Mouse (Mus musculus): Measurements from ENCODE around the gene Slc28a3. TPM values are rescaled to one million over a fixed set of nuclear protein-coding genes. Genes with fewer than 3 reads are reported as not detected.

Gene Slc28a3
- polyA plus RNA-seq, 1 experiment from 2014 or later: not detected

DNA sequence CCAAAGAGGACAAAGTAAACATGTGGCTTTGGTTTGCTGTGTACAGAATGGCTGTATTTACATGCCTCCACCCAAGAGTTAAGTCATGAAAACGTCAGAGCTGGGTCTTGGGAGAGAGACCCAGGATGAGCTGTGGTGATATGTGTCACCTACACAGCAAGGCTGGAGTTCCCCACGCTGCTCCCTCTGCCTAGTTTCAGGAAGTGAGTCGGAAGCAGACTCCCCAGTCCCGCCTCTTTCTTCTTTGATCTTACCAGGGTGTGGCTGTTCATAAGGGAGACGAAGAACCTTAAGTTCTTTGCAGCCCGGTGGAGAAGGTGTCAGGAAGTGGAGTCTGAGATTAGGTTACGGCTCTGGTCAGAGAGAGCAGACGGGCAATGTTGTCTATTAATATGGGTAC, 12.0 kb upstream of the Slc28a3 start:
- H3K9ac ChIP-seq (replicated peaks; ENCODE audit: low read length): no peak overlapping the region
- H3K4me2 ChIP-seq (replicated peaks; ENCODE audit: low read depth, low read length): no peak overlapping the region
- no peak for ATAC-seq (ENCODE audit: low FRiP score, low TSS enrichment)
- H3K4me1 ChIP-seq (ENCODE audit: insufficient read depth, low read length): 0 out of 2 replicates have a peak, but pooled peaks cover 2% of the 10 kb centered on the region
- H3K36me3 ChIP-seq (ENCODE audit: insufficient read depth, low read length): no peaks in the 10 kb centered on the region
- no peak overlapping the region for H3K4me3 ChIP-seq (ENCODE audit: low read length)
- H3K9me3 ChIP-seq (ENCODE audit: low read length): no peaks in the 10 kb centered on the region
- no peak overlapping the region for H3K27ac ChIP-seq (ENCODE audit: low read length)
- 8% methylated on average over 8 of the region's 8 CpGs for WGBS
- no peaks in the 10 kb centered on the region for H3K27me3 ChIP-seq (ENCODE audit: insufficient read depth, low read length)

DNA sequence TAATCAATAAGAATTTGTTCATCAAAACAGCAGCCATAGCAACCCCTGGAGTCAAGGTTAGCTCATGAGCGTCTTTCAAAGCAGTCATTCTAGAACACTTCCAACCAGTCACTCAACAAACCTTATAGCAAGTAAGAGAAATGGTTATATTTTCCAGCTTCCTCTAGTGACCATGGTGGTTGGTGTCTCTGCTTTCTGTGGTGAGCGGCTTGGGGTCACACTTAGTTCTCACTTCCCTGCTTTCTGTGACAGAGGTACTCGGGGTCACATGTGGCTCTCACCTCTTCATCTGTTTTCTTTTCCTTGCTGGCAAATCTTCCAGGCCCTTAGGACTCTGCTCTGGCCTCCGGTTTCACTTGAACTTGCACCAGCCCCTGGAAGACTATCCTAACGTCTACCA, 8.6 kb upstream of the Slc28a3 start:
- 74% methylated on average over 5 of the region's 5 CpGs for WGBS
- Histone ChIP-seq H3K4me1 (ENCODE audit: insufficient read depth, low read length) (0 out of 2 replicates have a peak, but pooled peaks cover 2% of the 10 kb centered on the region), H3K36me3 (ENCODE audit: insufficient read depth, low read length) (no peaks in the 10 kb centered on the region), H3K4me2 (replicated peaks; ENCODE audit: low read depth, low read length) (no peak overlapping the region), H3K4me3 (ENCODE audit: low read length) (no peak overlapping the region), H3K27ac (ENCODE audit: low read length) (no peak overlapping the region), H3K9ac (replicated peaks; ENCODE audit: low read length) (no peak overlapping the region), H3K9me3 (ENCODE audit: low read length) (no peaks in the 10 kb centered on the region), H3K27me3 (ENCODE audit: insufficient read depth, low read length) (no peaks in the 10 kb centered on the region)
- ATAC-seq (ENCODE audit: low FRiP score, low TSS enrichment): no peak

DNA sequence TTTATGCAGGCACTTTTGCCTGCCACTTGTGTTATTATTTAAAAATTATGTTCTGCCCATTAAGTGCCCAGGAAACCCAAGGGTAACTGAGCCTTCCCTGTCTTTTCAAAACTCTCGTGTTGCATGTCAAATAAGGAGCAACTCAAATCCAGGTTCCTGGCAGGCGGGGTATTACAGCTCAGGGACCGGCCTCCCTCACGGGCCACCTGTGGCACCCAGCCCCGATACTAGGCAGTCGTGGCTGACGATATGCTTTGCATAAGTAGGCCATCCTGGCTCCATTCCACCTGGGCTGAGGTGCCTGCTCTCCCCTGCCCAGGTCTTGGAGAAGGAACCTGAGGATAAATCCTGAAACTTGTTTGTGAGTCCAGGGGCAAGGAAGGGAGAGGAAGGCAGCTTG, 618 bp downstream of the Slc28a3 start:
- Histone ChIP-seq H3K4me3 (ENCODE audit: low read length) (no peak overlapping the region), H3K4me2 (replicated peaks; ENCODE audit: low read depth, low read length) (no peak overlapping the region; the same call in 1 of the 2 replicates), H3K4me1 (ENCODE audit: insufficient read depth, low read length) (0 out of 2 replicates have a peak, but pooled peaks cover 11% of the 10 kb centered on the region), H3K36me3 (ENCODE audit: insufficient read depth, low read length) (no peaks in the 10 kb centered on the region), H3K27me3 (ENCODE audit: insufficient read depth, low read length) (peaks cover 5% of the 10 kb centered on the region; the same call in 1 of the 2 replicates), H3K9ac (replicated peaks; ENCODE audit: low read length) (no peak overlapping the region), H3K27ac (ENCODE audit: low read length) (no peak overlapping the region), H3K9me3 (ENCODE audit: low read length) (no peaks in the 10 kb centered on the region)
- 7% methylated on average over 7 of the region's 7 CpGs for WGBS
- ATAC-seq (ENCODE audit: low FRiP score, low TSS enrichment): no peak

DNA sequence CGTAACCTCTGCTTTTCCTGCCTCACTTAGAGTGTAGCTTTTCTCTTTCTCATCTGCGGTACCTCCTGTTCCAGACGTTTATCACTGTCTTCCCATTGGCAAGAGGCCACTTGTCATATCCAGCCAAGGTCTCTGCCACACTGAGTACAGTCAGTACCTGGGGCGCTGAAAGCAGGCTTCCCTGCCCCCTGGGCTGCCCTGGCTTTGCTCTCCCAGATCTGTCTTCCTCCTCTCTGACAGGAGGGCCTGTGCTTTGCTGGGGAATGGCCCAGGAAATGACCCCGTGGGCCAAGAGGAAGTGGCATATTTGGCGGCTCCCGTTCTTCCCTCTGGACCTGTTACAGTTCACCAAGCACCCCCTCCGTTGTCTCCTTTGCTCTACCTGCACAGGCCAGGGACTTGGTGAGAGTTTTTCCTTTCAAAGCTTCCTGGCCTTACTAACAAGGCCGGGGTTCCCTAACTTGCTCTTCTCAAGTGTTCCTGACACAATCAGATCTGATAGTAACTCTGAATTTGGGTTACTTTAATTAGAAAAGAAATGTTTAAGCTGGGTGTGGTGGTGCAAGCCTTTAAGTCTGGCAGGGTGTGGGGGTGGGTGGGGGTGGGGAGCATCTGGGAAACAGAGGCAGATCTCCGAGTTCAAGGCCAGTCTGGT, 9.3 kb downstream of the Slc28a3 start:
- no peaks in the 10 kb centered on the region for H3K27me3 ChIP-seq (ENCODE audit: insufficient read depth, low read length)
- no peak for ATAC-seq (ENCODE audit: low FRiP score, low TSS enrichment)
- H3K9ac ChIP-seq (replicated peaks; ENCODE audit: low read length): no peak overlapping the region
- WGBS: 39% methylated on average over 10 of the region's 10 CpGs
- peaks cover 6% of the 10 kb centered on the region for H3K4me1 ChIP-seq (ENCODE audit: insufficient read depth, low read length)
- H3K4me2 ChIP-seq (replicated peaks; ENCODE audit: low read depth, low read length): no peak overlapping the region
- H3K9me3 ChIP-seq (ENCODE audit: low read length): no peaks in the 10 kb centered on the region
- no peaks in the 10 kb centered on the region for H3K36me3 ChIP-seq (ENCODE audit: insufficient read depth, low read length)
- no peak overlapping the region for H3K4me3 ChIP-seq (ENCODE audit: low read length)
- no peak overlapping the region for H3K27ac ChIP-seq (ENCODE audit: low read length)

DNA sequence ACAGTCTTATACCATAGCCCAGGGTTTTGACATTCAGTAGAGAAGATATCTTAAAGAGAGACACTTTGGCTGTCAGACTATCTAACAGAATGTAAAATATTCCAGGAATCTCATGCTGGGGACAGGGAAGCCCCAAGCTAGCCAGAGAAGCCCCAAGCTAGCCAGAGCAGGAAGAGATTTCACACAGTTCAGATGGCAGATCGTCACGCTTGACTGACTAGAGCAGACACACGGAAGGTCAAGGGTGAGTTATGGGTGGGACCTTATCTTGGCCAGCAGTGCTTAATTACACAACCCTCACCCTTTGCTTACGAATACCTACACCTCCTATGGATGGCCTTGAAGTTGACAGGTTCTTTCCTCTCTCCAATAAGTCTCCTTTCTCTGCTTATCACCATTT, 12.1 kb downstream of the Slc28a3 start:
- no peak overlapping the region for H3K27ac ChIP-seq (ENCODE audit: low read length)
- H3K4me2 ChIP-seq (replicated peaks; ENCODE audit: low read depth, low read length): no peak overlapping the region
- no peak overlapping the region for H3K4me3 ChIP-seq (ENCODE audit: low read length)
- H3K36me3 ChIP-seq (ENCODE audit: insufficient read depth, low read length): no peaks in the 10 kb centered on the region
- ATAC-seq (ENCODE audit: low FRiP score, low TSS enrichment): no peak
- H3K9ac ChIP-seq (replicated peaks; ENCODE audit: low read length): no peak overlapping the region
- WGBS: 44% methylated on average over 4 of the region's 4 CpGs
- no peaks in the 10 kb centered on the region for H3K27me3 ChIP-seq (ENCODE audit: insufficient read depth, low read length)
- peaks cover 6% of the 10 kb centered on the region for H3K4me1 ChIP-seq (ENCODE audit: insufficient read depth, low read length)
- H3K9me3 ChIP-seq (ENCODE audit: low read length): no peaks in the 10 kb centered on the region

DNA sequence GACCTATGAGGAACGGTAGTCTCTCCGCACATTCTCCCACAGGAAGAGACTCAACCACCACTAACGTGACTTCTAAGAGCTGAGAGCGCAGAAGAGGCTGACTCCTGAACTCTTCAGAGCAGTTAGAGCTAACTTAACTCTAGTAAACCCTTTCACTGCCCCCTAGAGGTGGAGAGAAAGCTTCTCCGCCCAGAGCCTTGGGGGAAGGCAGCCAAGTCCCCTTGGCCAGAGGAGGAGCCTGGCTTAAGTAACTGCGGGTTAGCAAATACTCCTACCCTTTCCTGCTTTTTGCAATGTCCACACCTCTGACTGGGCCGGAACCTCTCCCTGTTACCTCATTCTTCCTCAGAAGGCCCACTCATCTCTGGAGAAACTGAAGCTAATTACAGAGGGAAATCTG, 17.5 kb downstream of the Slc28a3 start:
- Histone ChIP-seq H3K9me3 (ENCODE audit: low read length) (no peaks in the 10 kb centered on the region), H3K27me3 (ENCODE audit: insufficient read depth, low read length) (no peaks in the 10 kb centered on the region), H3K4me1 (ENCODE audit: insufficient read depth, low read length) (peaks cover 7% of the 10 kb centered on the region; the same call in 1 of the 2 replicates), H3K9ac (replicated peaks; ENCODE audit: low read length) (no peak overlapping the region), H3K36me3 (ENCODE audit: insufficient read depth, low read length) (no peaks in the 10 kb centered on the region), H3K4me3 (ENCODE audit: low read length) (no peak overlapping the region), H3K27ac (ENCODE audit: low read length) (no peak overlapping the region), H3K4me2 (replicated peaks; ENCODE audit: low read depth, low read length) (no peak overlapping the region)
- 0 out of 2 replicates have a peak, but pooled peaks have one; percentile 27 for ATAC-seq (ENCODE audit: low FRiP score, low TSS enrichment)
- 35% methylated on average over 7 of the region's 7 CpGs for WGBS

DNA sequence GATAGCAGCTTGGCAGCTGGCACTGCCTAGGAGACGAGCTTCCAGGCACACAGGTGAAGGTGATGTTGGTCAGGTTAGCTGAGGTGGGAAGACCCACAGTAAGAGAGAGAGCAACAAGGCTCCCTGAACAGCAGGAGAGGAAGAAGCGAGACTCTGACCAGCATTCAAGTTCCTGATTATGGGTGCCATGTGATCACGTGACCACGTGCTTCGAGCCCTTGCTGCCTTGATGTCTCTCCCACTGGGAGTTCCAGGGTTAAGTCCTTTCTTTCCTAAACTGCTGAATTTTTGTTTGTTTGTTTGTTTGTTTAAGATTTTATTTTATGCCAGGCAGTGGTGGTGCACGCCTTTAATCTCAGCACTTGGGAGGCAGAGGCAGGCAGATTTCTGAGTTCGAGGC, 18.8 kb downstream of the Slc28a3 start:
- H3K4me2 ChIP-seq (replicated peaks; ENCODE audit: low read depth, low read length): no peak overlapping the region

DNA sequence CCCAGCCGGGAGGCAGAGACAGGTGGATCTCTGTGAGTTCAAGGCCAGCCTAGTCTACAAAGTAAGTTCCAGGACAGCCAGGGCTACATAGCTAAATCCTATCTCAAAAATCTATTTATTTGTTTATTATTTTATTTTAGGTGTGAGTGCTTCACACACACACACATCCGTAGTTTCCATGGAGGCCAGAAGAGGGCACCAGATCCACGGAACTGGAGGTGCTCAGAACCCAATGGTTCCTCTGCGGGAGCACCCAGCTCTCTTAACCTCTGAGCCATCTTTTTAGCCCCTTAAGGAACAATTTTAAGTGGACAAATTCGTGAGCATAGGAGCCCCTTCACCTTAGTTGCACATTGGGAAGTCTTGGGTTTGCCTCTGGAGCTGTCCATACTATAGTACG, 20.0 kb downstream of the Slc28a3 start:
- H3K9ac ChIP-seq (replicated peaks; ENCODE audit: low read length): no peak overlapping the region
- 42% methylated on average over 6 of the region's 6 CpGs for WGBS
- H3K4me3 ChIP-seq (ENCODE audit: low read length): no peak overlapping the region
- H3K27ac ChIP-seq (ENCODE audit: low read length): no peak overlapping the region
- H3K4me2 ChIP-seq (replicated peaks; ENCODE audit: low read depth, low read length): no peak overlapping the region
- no peak for ATAC-seq (ENCODE audit: low FRiP score, low TSS enrichment)
- no peaks in the 10 kb centered on the region for H3K27me3 ChIP-seq (ENCODE audit: insufficient read depth, low read length)
- H3K9me3 ChIP-seq (ENCODE audit: low read length): no peaks in the 10 kb centered on the region
- peaks cover 7% of the 10 kb centered on the region; the same call in 1 of the 2 replicates for H3K4me1 ChIP-seq (ENCODE audit: insufficient read depth, low read length)
- no peaks in the 10 kb centered on the region for H3K36me3 ChIP-seq (ENCODE audit: insufficient read depth, low read length)

More for the DNA sequence above, 18.8 kb downstream of the Slc28a3 start:
- Histone ChIP-seq H3K36me3 (ENCODE audit: insufficient read depth, low read length) (no peaks in the 10 kb centered on the region), H3K9ac (replicated peaks; ENCODE audit: low read length) (no peak overlapping the region), H3K9me3 (ENCODE audit: low read length) (no peaks in the 10 kb centered on the region), H3K27me3 (ENCODE audit: insufficient read depth, low read length) (no peaks in the 10 kb centered on the region), H3K4me1 (ENCODE audit: insufficient read depth, low read length) (peaks cover 7% of the 10 kb centered on the region; the same call in 1 of the 2 replicates), H3K4me3 (ENCODE audit: low read length) (no peak overlapping the region), H3K27ac (ENCODE audit: low read length) (no peak overlapping the region)
- WGBS: 84% methylated on average over 7 of the region's 7 CpGs
- ATAC-seq (ENCODE audit: low FRiP score, low TSS enrichment): no peak

DNA sequence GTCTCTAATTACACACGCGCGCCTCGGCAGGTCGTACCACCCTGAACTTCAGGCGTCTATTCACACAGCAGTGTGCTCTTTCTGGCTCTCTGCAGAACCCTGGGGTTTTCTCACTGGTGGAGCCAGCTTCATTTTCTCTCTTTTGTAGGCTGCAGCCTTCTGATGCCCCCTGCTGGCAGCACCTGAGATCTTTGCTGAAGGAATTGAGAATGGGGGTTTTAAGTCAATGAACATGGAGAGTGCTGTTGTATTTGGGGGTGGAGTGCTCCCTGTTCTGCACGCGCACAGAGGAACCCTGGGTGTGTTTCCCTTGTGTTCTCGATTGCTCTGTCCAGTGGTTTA, 21.2 kb downstream of the Slc28a3 start:
- peak overlapping the region; percentile 44 for H3K4me2 ChIP-seq (replicated peaks; ENCODE audit: low read depth, low read length)
- H3K4me3 ChIP-seq (ENCODE audit: low read length): peak overlapping the region; percentile 12; the same call in 1 of the 2 replicates
- H3K36me3 ChIP-seq (ENCODE audit: insufficient read depth, low read length): no peaks in the 10 kb centered on the region
- WGBS: 2% methylated on average over 9 of the region's 9 CpGs
- ATAC-seq (ENCODE audit: low FRiP score, low TSS enrichment): peak; percentile 57; the same call in 1 of the 2 replicates
- H3K27me3 ChIP-seq (ENCODE audit: insufficient read depth, low read length): no peaks in the 10 kb centered on the region
- H3K27ac ChIP-seq (ENCODE audit: low read length): no peak overlapping the region
- 0 out of 2 replicates have a peak overlapping the region, but pooled peaks have one; percentile 20 for H3K9ac ChIP-seq (replicated peaks; ENCODE audit: low read length)
- peaks cover 7% of the 10 kb centered on the region; the same call in 1 of the 2 replicates for H3K4me1 ChIP-seq (ENCODE audit: insufficient read depth, low read length)
- H3K9me3 ChIP-seq (ENCODE audit: low read length): no peaks in the 10 kb centered on the region
